Mouse (Mus musculus) kidney, embryonic 14.5 days (tissue): Measurements from ENCODE around the gene Tmem151b. TPM values are rescaled to one million over a fixed set of nuclear protein-coding genes. Genes with fewer than 3 reads are reported as not detected.

ENCODE experiments used
- ATAC-seq: fragments of 200-750 bp; cut with Nextera tagmentation; 2 replicates; pipeline ENCODE4 v1.8.0; 2017; ENCODE audit warnings: moderate number of reproducible peaks, mild to moderate bottlenecking, moderate TSS enrichment, moderate library complexity; ENCODE audit not compliant: low FRiP score, low TSS enrichment
- H3K27ac ChIP-seq: fragments of 300-500 bp; sonication (generic); 2 replicates; pipeline ENCODE4 v1.5.1; 2014; ENCODE audit warnings: low read depth, mild to moderate bottlenecking, low read length, moderate library complexity, mixed read lengths
- H3K27me3 ChIP-seq: fragments of 300-500 bp; sonication (generic); 2 replicates; pipeline ENCODE4 v1.6.1; 2014; ENCODE audit warnings: mild to moderate bottlenecking, low read length; ENCODE audit not compliant: control insufficient read depth, insufficient read depth
- H3K36me3 ChIP-seq: fragments of 300-500 bp; sonication (generic); 2 replicates; pipeline ENCODE4 v1.6.1; 2014; ENCODE audit warnings: low read length, mixed read lengths; ENCODE audit not compliant: control insufficient read depth, insufficient read depth
- H3K4me1 ChIP-seq: fragments of 300-500 bp; sonication (generic); 2 replicates; pipeline ENCODE4 v1.6.1; 2014; ENCODE audit warnings: low read length, mixed read lengths; ENCODE audit not compliant: control insufficient read depth, insufficient read depth
- H3K4me2 ChIP-seq: fragments of 300-500 bp; sonication (generic); replicated peaks from 2 replicates; pipeline ENCODE4 v1.6.1; 2014; ENCODE audit warnings: low read depth, mild to moderate bottlenecking, low read length
- H3K4me3 ChIP-seq: fragments of 300-500 bp; sonication (generic); 2 replicates; pipeline ENCODE4 v1.5.1; 2014; ENCODE audit warnings: mild to moderate bottlenecking, low read length
- H3K9ac ChIP-seq: fragments of 300-500 bp; sonication (generic); 2 replicates; pipeline ENCODE4 v1.6.1; 2014; ENCODE audit warnings: low read depth, mild to moderate bottlenecking, low read length, moderate library complexity
- H3K9me3 ChIP-seq: fragments of 300-500 bp; sonication (generic); 2 replicates; pipeline ENCODE4 v1.6.1; 2016; ENCODE audit warnings: low read length; ENCODE audit not compliant: control insufficient read depth
- WGBS: fragments of 180-500 bp; shearing (Covaris S2); extraction: QIAGEN DNeasy Blood & Tissue Kit; methylation state at CpG from one replicate; pipeline ENCODE4 v1.1.7; 2014; 5-methylcytosine and 5-hydroxymethylcytosine counted together
- polyA plus RNA-seq: library from polyadenylated mRNA; unstranded; fragments of >200 nt; fragmentation: Nextera tagmentation; extraction: Ambion mirVana; gene quantifications from 2 replicates; pipeline ENCODE4 v1.2.1, GENCODE M21; 2014

Tmem151b gene
- polyA plus RNA-seq, 1 experiment from 2014 or later, result 1.7 TPM

GRCm38 (mm10) chr17:45544001-45544872 is 5.2 kb downstream of the Tmem151b start:
- Histone ChIP-seq H3K4me1 (peaks cover 17% of the 10 kb centered on the region), H3K27ac (no peak overlapping the region), H3K9ac (no peak overlapping the region), H3K9me3 (no peaks in the 10 kb centered on the region), H3K4me3 (no peak overlapping the region), H3K4me2 (peak overlapping the region; percentile 47), H3K36me3 (no peaks in the 10 kb centered on the region), H3K27me3 (peaks cover 83% of the 10 kb centered on the region)
- ATAC-seq, result no peak
- WGBS, result 10% methylated on average over 24 of the region's 24 CpGs

- H3K27ac ChIP-seq, result no peak overlapping the region
- peaks cover 13% of the 10 kb centered on the region for H3K4me1 ChIP-seq
- H3K9ac ChIP-seq, result no peak overlapping the region
- H3K9me3 ChIP-seq, result no peaks in the 10 kb centered on the region
- H3K36me3 ChIP-seq, result no peaks in the 10 kb centered on the region
- no peak overlapping the region for H3K4me2 ChIP-seq
- peaks cover 89% of the 10 kb centered on the region for H3K27me3 ChIP-seq
- WGBS, result 50% methylated on average over 1 of the region's 1 CpGs
- ATAC-seq, result no peak
- H3K4me3 ChIP-seq, result no peak overlapping the region
Observed at GRCm38 (mm10) chr17:45543115-45543514, 6.4 kb downstream of the Tmem151b start.

DNA sequence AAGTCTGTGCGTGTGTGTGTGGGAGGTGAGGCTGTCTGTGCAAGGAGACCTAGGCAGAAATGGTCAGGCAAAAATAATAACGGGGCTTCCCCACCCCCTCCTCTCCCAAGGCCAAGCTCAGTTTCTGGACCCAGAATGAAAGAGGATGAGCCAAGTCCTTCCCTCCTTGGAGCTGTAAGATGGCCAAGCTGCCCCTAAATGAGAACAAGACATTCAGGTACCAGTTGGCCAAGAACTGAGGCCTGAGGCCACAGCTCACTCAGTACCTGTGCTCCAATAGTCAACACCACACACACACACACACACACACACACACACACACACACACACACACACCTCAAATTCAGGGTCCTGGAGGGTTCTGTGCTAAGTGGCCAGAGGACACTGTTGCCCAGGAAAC is 6.8 kb downstream of the Tmem151b start:
- H3K36me3 ChIP-seq, result no peaks in the 10 kb centered on the region
- no peak overlapping the region for H3K9ac ChIP-seq
- no peak for ATAC-seq
- no peak overlapping the region for H3K4me3 ChIP-seq
- peaks cover 13% of the 10 kb centered on the region for H3K4me1 ChIP-seq
- no peak overlapping the region for H3K27ac ChIP-seq
- no peaks in the 10 kb centered on the region for H3K9me3 ChIP-seq
- H3K27me3 ChIP-seq, result peaks cover 86% of the 10 kb centered on the region
- no peak overlapping the region for H3K4me2 ChIP-seq
- WGBS, result 46% methylated on average over 2 of the region's 2 CpGs

GRCm38 (mm10) chr17:45542129-45542528 is 7.3 kb downstream of the Tmem151b start:
- peaks cover 13% of the 10 kb centered on the region for H3K4me1 ChIP-seq
- H3K9ac ChIP-seq, result no peak overlapping the region
- ATAC-seq, result no peak
- no peak overlapping the region for H3K4me3 ChIP-seq
- no peak overlapping the region for H3K4me2 ChIP-seq
- WGBS, result 38% methylated on average over 6 of the region's 6 CpGs
- H3K9me3 ChIP-seq, result no peaks in the 10 kb centered on the region
- H3K27ac ChIP-seq, result no peak overlapping the region
- H3K27me3 ChIP-seq, result peaks cover 80% of the 10 kb centered on the region
- no peaks in the 10 kb centered on the region for H3K36me3 ChIP-seq

- 81% methylated on average over 21 of the region's 21 CpGs for WGBS
- no peak for ATAC-seq
- Histone ChIP-seq H3K9ac (no peak overlapping the region), H3K4me1 (peaks cover 1% of the 10 kb centered on the region; the same call in 1 of the 2 replicates), H3K9me3 (no peaks in the 10 kb centered on the region), H3K4me2 (no peak overlapping the region), H3K36me3 (no peaks in the 10 kb centered on the region), H3K4me3 (no peak overlapping the region), H3K27ac (no peak overlapping the region), H3K27me3 (peaks cover 69% of the 10 kb centered on the region)
Observed at GRCm38 (mm10) chr17:45539664-45540063, 9.8 kb downstream of the Tmem151b start.

GRCm38 (mm10) chr17:45538394-45538793 is 11.1 kb downstream of the Tmem151b start:
- Histone ChIP-seq H3K4me2 (no peak overlapping the region), H3K9ac (no peak overlapping the region), H3K4me3 (no peak overlapping the region), H3K27me3 (peaks cover 63% of the 10 kb centered on the region), H3K36me3 (no peaks in the 10 kb centered on the region), H3K4me1 (no peaks in the 10 kb centered on the region), H3K27ac (no peak overlapping the region), H3K9me3 (no peaks in the 10 kb centered on the region)
- ATAC-seq, result no peak
- 61% methylated on average over 4 of the region's 4 CpGs for WGBS

DNA sequence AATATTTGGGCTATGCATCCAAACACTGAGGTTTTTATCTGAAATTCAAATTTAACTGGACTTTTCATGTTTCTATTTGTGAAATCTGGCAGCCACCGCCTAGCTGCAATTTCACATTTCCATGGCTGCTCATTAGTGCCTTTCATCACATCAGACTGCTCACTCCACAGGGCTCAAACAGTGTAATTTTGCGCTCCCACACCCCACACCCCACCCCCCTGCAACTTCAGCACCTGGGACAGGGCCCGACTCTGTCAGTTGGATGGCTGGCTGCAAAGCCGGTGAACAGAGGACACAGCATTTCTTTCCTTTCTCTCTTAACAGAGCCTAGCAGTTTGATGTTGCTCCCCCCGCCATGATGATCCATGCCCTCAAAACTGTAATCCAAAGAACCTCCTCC is 13.2 kb downstream of the Tmem151b start:
- 8% methylated on average over 5 of the region's 5 CpGs for WGBS
- Histone ChIP-seq H3K4me1 (no peaks in the 10 kb centered on the region), H3K27ac (no peak overlapping the region), H3K36me3 (no peaks in the 10 kb centered on the region), H3K27me3 (peaks cover 49% of the 10 kb centered on the region), H3K4me2 (no peak overlapping the region), H3K4me3 (no peak overlapping the region), H3K9ac (no peak overlapping the region), H3K9me3 (no peaks in the 10 kb centered on the region)
- ATAC-seq, result no peak; the same call in 1 of the 2 replicates

DNA sequence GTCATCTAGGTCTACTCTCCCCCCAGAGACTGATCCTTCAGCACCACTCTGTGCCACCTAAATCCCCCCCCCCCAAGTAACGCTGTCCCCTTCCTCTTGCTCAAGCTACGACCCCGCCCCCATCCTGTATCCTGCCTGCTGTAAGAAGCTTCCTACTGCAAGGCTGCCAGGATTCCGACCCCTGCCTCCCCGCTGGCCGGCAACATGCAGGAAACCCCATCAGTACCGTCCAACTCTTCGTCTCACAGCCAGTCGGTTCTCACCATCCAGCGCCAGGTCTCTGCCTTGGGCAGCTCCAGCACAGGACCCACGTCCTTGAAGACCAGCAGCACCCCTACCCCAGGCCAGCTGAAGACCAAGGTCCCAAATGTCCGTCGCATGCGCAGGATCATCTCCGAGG is 16.6 kb downstream of the Tmem151b start:
- H3K4me3 ChIP-seq, result no peak overlapping the region
- no peaks in the 10 kb centered on the region for H3K36me3 ChIP-seq
- no peak for ATAC-seq
- H3K27me3 ChIP-seq, result peaks cover 24% of the 10 kb centered on the region; the same call in 1 of the 2 replicates
- no peak overlapping the region for H3K9ac ChIP-seq
- no peaks in the 10 kb centered on the region for H3K9me3 ChIP-seq
- no peaks in the 10 kb centered on the region for H3K4me1 ChIP-seq
- no peak overlapping the region for H3K4me2 ChIP-seq
- WGBS, result 56% methylated on average over 15 of the region's 15 CpGs
- no peak overlapping the region for H3K27ac ChIP-seq

DNA sequence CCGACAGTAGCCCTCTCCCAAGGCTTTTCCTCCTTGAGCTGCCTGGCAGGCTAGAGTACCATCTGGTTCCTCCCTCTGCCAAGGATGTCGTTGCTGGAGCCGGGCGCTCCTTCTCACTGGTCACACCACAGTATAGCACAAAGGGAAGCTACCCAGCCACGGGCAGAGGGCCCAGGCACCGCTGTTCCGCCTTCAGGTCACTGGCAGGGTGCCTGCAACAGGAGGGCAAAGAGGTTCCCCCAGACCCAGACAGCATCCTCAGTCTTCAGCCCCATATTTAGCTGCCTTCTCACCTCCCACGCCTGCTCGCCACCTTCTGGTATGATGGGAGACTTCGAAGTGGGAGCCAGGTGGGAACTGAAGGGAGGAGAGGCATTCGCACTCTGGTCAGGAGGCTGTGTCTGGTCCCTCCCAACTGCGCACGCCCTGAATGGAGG is 19.1 kb downstream of the Tmem151b start:
- Histone ChIP-seq H3K27me3 (peaks cover 17% of the 10 kb centered on the region), H3K4me2 (no peak overlapping the region), H3K9me3 (no peaks in the 10 kb centered on the region), H3K4me3 (no peak overlapping the region), H3K27ac (no peak overlapping the region), H3K4me1 (no peaks in the 10 kb centered on the region), H3K9ac (no peak overlapping the region), H3K36me3 (no peaks in the 10 kb centered on the region)
- ATAC-seq, result no peak
- 47% methylated on average over 13 of the region's 13 CpGs for WGBS
